Mouse (Mus musculus) cerebellum, postnatal 4 days (tissue): ENCODE results near the gene Ccdc102a.

ENCODE experiments used
- DNase-seq, 2 experiments: peaks; one replicate each; pipeline ENCODE4 v3.0.0; 2022; ENCODE audit warnings: low spot score in 2 of 2, mixed read lengths in 1 of 2

The Ccdc102a gene

GRCm38 (mm10) chr8:94917851-94918495 is at the start of gene Ccdc102a:
Ccdc102a (minus strand) TSS chr8:94918098.
- no peak for DNase-seq

- DNase-seq: no peak
Observed at GRCm38 (mm10) chr8:94967554-94967953, 49.7 kb upstream of the Ccdc102a start.

- no peak for DNase-seq
Observed at GRCm38 (mm10) chr8:94967071-94967470, 49.2 kb upstream of the Ccdc102a start.

- no peak for DNase-seq
Observed at GRCm38 (mm10) chr8:94966578-94966977, 48.7 kb upstream of the Ccdc102a start.

GRCm38 (mm10) chr8:94964828-94965227 is 46.9 kb upstream of the Ccdc102a start:
- no peak for DNase-seq

GRCm38 (mm10) chr8:94962201-94962600 is 44.3 kb upstream of the Ccdc102a start:
- no peak for DNase-seq

GRCm38 (mm10) chr8:94956078-94956574 is 38.2 kb upstream of the Ccdc102a start:
- no peak for DNase-seq

GRCm38 (mm10) chr8:94954921-94955758 is 37.2 kb upstream of the Ccdc102a start:
- peak in 1 of 2 experiments; percentile 30 for DNase-seq

GRCm38 (mm10) chr8:94954368-94954737 is 36.5 kb upstream of the Ccdc102a start:
- DNase-seq: peak in 1 of 2 experiments; percentile 32

GRCm38 (mm10) chr8:94953624-94954367 is 35.9 kb upstream of the Ccdc102a start:
- DNase-seq: no peak

- DNase-seq: no peak
Observed at GRCm38 (mm10) chr8:94952086-94952485, 34.2 kb upstream of the Ccdc102a start.

GRCm38 (mm10) chr8:94950458-94950857 is 32.6 kb upstream of the Ccdc102a start:
- no peak for DNase-seq

GRCm38 (mm10) chr8:94950046-94950445 is 32.1 kb upstream of the Ccdc102a start:
- peak; percentile 67 to 87 for DNase-seq

- DNase-seq: no peak
Observed at GRCm38 (mm10) chr8:94949010-94949409, 31.1 kb upstream of the Ccdc102a start.

- DNase-seq: no peak
Observed at GRCm38 (mm10) chr8:94948421-94948820, 30.5 kb upstream of the Ccdc102a start.

- DNase-seq: no peak
Observed at GRCm38 (mm10) chr8:94945185-94945584, 27.3 kb upstream of the Ccdc102a start.

- DNase-seq: peak in 1 of 2 experiments; percentile 67
Observed at GRCm38 (mm10) chr8:94942566-94942965, 24.7 kb upstream of the Ccdc102a start.

GRCm38 (mm10) chr8:94935172-94935571 is 17.3 kb upstream of the Ccdc102a start:
- DNase-seq: no peak

- no peak for DNase-seq
Observed at GRCm38 (mm10) chr8:94933918-94934317, 16.0 kb upstream of the Ccdc102a start.

GRCm38 (mm10) chr8:94928227-94928626 is 10.3 kb upstream of the Ccdc102a start:
- no peak for DNase-seq

- DNase-seq: no peak
Observed at GRCm38 (mm10) chr8:94923405-94923804, 5.5 kb upstream of the Ccdc102a start, which contains the start of gene Adgrg5. Adgrg5 (plus strand) TSS chr8:94923694.

- no peak for DNase-seq
Observed at GRCm38 (mm10) chr8:94922602-94923001, 4.7 kb upstream of the Ccdc102a start.
